Mouse (Mus musculus) embryonic facial prominence, embryonic 12.5 days (tissue): Measurements from ENCODE around the gene Fabp7. TPM values are rescaled to one million over a fixed set of nuclear protein-coding genes. Genes with fewer than 3 reads are reported as not detected.

Experiments
- ATAC-seq: fragments of 200-750 bp; cut with Nextera tagmentation; 2 replicates; pipeline ENCODE4 v1.8.0; 2017; ENCODE audit not compliant: insufficient number of reproducible peaks, insufficient read depth, low FRiP score, low TSS enrichment
- H3K27ac ChIP-seq: fragments of 300-500 bp; sonication (generic); 2 replicates; pipeline ENCODE4 v1.5.1; 2016; ENCODE audit warnings: mild to moderate bottlenecking
- H3K27me3 ChIP-seq: fragments of 300-500 bp; sonication (generic); 2 replicates; pipeline ENCODE4 v1.6.1; 2016; ENCODE audit warnings: mild to moderate bottlenecking, moderate library complexity
- H3K36me3 ChIP-seq: fragments of 300-500 bp; sonication (generic); 2 replicates; pipeline ENCODE4 v1.6.1; 2016; ENCODE audit warnings: mild to moderate bottlenecking
- H3K4me1 ChIP-seq: fragments of 300-500 bp; sonication (generic); 2 replicates; pipeline ENCODE4 v1.6.1; 2016
- H3K4me2 ChIP-seq: fragments of 300-500 bp; sonication (generic); replicated peaks from 2 replicates; pipeline ENCODE4 v1.6.1; 2016; ENCODE audit warnings: mild to moderate bottlenecking, moderate library complexity
- H3K4me3 ChIP-seq: fragments of 300-500 bp; sonication (generic); 2 replicates; pipeline ENCODE4 v1.5.1; 2016; ENCODE audit warnings: mild to moderate bottlenecking
- H3K9ac ChIP-seq: fragments of 300-500 bp; sonication (generic); 2 replicates; pipeline ENCODE4 v1.6.1; 2016; ENCODE audit warnings: mild to moderate bottlenecking, moderate library complexity
- H3K9me3 ChIP-seq: fragments of 300-500 bp; sonication (generic); 2 replicates; pipeline ENCODE4 v1.6.1; 2016; ENCODE audit warnings: mild to moderate bottlenecking, moderate library complexity
- WGBS: fragments of 180-500 bp; shearing (Covaris S2); methylation state at CpG from one replicate; pipeline ENCODE4 v1.1.7; 2016; 5-methylcytosine and 5-hydroxymethylcytosine counted together
- polyA plus RNA-seq: library from polyadenylated mRNA; unstranded; fragments of >200 nt; fragmentation: Nextera tagmentation; extraction: Ambion mirVana; gene quantifications from 2 replicates; pipeline ENCODE4 v1.2.1, GENCODE M21; 2016

Gene Fabp7
- polyA plus RNA-seq, 1 experiment from 2014 or later, result 151 TPM

DNA sequence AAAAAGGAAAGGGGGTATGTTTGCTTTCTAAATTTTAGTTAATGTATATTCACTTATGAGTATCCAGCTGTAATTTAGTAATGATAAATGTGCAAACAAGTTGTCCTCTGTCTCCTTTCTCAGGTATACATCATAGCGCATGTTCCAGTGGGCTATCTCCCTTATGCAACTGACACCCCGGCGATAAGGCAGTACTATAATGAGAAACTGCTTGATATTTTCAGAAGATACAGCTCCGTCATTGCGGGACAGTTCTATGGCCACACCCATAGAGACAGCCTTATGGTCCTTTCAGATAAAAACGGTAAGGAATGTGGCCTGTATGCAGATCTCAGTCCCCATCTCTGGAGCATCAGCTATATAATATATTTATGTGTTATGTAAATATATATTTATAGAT is 23.1 kb downstream of the Fabp7 start:
- no peaks in the 10 kb centered on the region for H3K9me3 ChIP-seq
- no peak overlapping the region for H3K9ac ChIP-seq
- no peak for ATAC-seq
- H3K36me3 ChIP-seq, result no peaks in the 10 kb centered on the region
- WGBS, result 94% methylated on average over 6 of the region's 6 CpGs
- H3K27me3 ChIP-seq, result no peaks in the 10 kb centered on the region
- no peaks in the 10 kb centered on the region for H3K4me1 ChIP-seq
- no peak overlapping the region for H3K4me3 ChIP-seq
- H3K4me2 ChIP-seq, result no peak overlapping the region
- H3K27ac ChIP-seq, result no peak overlapping the region

DNA sequence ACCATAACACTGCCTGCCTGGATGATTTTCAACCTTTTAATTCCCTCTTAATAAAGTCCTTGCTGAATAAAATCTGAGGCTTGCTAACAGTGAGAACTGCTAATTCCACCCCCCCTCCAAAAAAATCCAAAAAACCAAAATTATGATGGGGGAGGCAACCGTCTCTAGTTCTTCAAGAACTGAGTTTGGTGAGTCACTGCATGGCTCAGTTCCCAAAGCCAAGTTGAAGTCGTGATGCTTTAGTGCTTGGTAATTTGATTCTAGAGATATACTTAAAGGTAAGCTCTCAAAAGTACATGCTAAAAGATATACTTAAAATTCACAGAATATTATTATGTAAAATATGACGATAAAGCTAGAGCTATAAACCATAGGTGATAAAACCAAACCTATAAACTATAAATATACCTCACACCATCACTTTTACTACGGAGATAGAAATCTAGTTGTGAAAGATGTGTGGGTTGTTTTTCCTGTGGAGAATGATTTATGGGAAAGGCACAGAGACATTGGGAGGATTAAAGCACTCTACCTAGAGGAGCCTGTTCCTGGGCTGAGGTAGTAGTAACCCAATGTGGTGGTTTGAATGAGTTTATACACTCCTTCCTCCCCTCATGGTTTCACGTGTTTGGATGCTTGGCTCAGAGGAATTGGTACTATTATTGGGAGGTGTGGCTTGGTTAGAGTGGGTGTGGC is 27.6 kb downstream of the Fabp7 start:
- H3K4me2 ChIP-seq, result no peak overlapping the region
- H3K9ac ChIP-seq, result no peak overlapping the region
- no peaks in the 10 kb centered on the region for H3K4me1 ChIP-seq
- H3K9me3 ChIP-seq, result no peaks in the 10 kb centered on the region
- no peak for ATAC-seq
- H3K4me3 ChIP-seq, result no peak overlapping the region
- 82% methylated on average over 5 of the region's 5 CpGs for WGBS
- H3K27me3 ChIP-seq, result no peaks in the 10 kb centered on the region
- H3K36me3 ChIP-seq, result no peaks in the 10 kb centered on the region
- H3K27ac ChIP-seq, result no peak overlapping the region

DNA sequence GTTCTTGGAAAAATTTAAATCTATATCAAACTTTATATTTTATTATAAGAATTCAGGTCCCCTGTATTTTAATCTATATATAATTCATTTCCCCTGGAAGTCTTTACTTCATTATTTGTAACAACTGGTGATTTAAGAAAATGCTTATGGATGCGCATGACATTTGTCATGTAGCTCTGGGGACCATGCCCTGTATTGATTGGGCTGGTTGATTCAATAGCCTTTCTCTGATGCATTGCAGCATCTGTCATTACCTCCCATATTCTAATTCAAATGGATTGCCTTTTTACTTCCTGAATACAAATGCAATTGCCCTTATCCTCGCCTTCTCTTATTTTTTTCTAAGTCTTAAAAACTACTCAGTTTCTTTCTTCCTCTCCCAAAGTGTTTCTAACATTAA is 29.6 kb downstream of the Fabp7 start:
- no peaks in the 10 kb centered on the region for H3K36me3 ChIP-seq
- H3K27me3 ChIP-seq, result no peaks in the 10 kb centered on the region
- H3K9me3 ChIP-seq, result no peaks in the 10 kb centered on the region
- no peaks in the 10 kb centered on the region for H3K4me1 ChIP-seq
- no peak overlapping the region for H3K4me3 ChIP-seq
- H3K27ac ChIP-seq, result no peak overlapping the region
- 84% methylated on average over 2 of the region's 2 CpGs for WGBS
- H3K4me2 ChIP-seq, result no peak overlapping the region
- ATAC-seq, result no peak
- H3K9ac ChIP-seq, result no peak overlapping the region

DNA sequence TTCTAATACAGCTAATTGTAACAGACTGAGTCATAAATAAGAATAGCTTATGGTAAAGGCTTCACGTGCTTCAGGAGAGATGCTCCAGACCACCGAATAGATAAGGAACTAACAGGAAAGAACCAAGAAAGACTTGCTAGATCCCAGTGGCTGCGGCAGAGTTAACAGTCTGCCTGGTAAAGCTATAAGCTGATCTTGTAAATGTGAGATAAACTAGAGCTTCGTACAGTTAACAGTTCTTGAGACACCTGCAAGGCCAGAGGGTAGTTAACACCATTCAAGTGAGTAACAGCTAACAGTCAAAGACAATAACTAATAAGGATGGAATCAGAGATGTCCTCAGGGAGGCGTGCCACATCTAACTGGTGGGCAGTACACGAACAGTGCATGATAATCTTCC is 31.2 kb downstream of the Fabp7 start:
- Histone ChIP-seq H3K9me3 (no peaks in the 10 kb centered on the region), H3K27ac (no peak overlapping the region), H3K4me1 (no peaks in the 10 kb centered on the region), H3K9ac (no peak overlapping the region), H3K27me3 (no peaks in the 10 kb centered on the region), H3K4me3 (no peak overlapping the region), H3K36me3 (no peaks in the 10 kb centered on the region), H3K4me2 (no peak overlapping the region)
- ATAC-seq, result no peak
- WGBS, result 85% methylated on average over 6 of the region's 6 CpGs

DNA sequence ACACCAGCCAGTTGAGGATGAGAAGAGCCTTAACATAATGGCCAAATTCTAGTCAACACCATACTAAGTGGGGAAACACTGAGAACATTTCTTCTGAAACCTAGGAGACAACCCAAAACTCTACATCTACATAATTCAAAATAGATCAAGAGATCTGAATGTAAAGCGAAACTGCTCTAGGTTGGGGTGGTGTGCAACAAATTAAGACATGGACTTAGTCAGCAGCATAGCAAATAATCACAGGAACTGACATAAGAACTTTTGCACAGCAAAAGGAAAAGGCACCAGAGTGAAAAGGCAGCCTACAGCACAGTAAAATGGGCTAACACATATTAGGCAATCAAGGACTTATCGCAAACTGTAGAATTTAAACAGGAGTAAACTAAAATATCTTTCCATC is 34.5 kb downstream of the Fabp7 start:
- Histone ChIP-seq H3K27ac (no peak overlapping the region), H3K27me3 (no peaks in the 10 kb centered on the region), H3K36me3 (no peaks in the 10 kb centered on the region), H3K9ac (no peak overlapping the region), H3K9me3 (no peaks in the 10 kb centered on the region), H3K4me2 (no peak overlapping the region), H3K4me3 (no peak overlapping the region), H3K4me1 (no peaks in the 10 kb centered on the region)
- 88% methylated on average over 2 of the region's 2 CpGs for WGBS
- ATAC-seq, result no peak

DNA sequence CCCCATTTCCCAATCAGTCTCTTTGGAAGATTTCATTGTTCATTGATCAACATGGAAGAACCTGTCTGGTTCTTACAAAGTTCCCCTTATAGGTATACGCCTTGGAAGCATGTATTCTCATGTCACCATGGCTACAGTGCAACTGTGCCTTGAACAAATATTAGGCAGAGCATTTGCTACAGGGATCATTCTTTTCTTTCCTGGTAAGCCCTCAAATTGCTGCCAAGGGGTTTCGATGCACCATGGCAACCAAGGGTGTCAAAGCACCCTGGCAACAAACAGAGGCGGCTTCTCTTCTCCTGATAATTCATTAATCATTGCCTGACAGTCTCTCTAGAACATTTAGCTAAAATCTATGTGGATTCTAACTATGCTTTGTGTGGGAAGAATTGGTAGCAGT is 37.8 kb downstream of the Fabp7 start:
- H3K27me3 ChIP-seq, result no peaks in the 10 kb centered on the region
- H3K4me2 ChIP-seq, result no peak overlapping the region
- H3K9ac ChIP-seq, result no peak overlapping the region
- no peak overlapping the region for H3K4me3 ChIP-seq
- no peak overlapping the region for H3K27ac ChIP-seq
- 58% methylated on average over 3 of the region's 3 CpGs for WGBS
- no peaks in the 10 kb centered on the region for H3K4me1 ChIP-seq
- H3K36me3 ChIP-seq, result no peaks in the 10 kb centered on the region
- H3K9me3 ChIP-seq, result no peaks in the 10 kb centered on the region
- ATAC-seq, result no peak

DNA sequence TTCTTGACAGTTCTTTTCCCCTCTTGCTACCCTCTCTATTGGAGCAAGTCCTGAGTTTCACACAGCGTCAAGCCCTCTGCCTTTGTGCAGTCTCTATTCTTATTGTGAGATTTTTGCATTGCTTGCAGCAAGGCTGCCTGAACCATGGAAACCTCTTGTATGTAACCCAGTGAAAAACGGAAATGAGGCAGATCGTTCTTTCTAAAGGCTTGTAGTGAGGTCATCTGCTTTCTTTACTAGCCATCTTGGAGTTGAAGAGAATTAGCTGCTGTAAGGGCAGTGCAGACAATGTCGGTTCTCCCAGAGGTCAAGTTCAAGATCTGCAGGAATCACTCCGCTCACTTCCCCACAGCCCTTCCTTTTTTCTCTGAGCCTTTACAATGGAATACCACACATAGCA is 44.0 kb downstream of the Fabp7 start:
- Histone ChIP-seq H3K9ac (no peak overlapping the region), H3K9me3 (no peaks in the 10 kb centered on the region), H3K4me3 (no peak overlapping the region), H3K27ac (no peak overlapping the region), H3K4me2 (no peak overlapping the region), H3K36me3 (no peaks in the 10 kb centered on the region), H3K4me1 (no peaks in the 10 kb centered on the region), H3K27me3 (no peaks in the 10 kb centered on the region)
- ATAC-seq, result no peak
- WGBS, result 68% methylated on average over 5 of the region's 5 CpGs

DNA sequence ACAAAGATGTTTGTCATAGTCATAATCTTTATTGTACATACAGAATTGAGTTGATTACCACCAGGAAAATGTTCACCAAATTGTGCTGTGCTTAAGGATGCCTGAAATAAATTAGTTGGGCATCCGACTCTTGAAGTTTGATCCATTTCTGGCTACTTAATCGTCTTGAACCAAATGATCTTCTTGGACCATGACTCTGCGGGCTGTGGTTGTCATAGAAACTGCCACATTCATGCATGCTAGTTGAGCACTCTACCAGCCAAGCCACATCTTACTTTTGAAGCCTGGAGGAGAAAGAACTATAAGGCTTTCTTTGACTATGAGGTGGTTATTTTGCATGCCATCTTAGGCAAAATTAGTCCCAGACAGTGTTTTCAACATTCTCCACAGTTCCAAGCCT is 44.9 kb downstream of the Fabp7 start:
- 71% methylated on average over 3 of the region's 3 CpGs for WGBS
- Histone ChIP-seq H3K9me3 (no peaks in the 10 kb centered on the region), H3K27ac (no peak overlapping the region), H3K27me3 (no peaks in the 10 kb centered on the region), H3K9ac (no peak overlapping the region), H3K4me2 (no peak overlapping the region), H3K36me3 (no peaks in the 10 kb centered on the region), H3K4me1 (no peaks in the 10 kb centered on the region), H3K4me3 (no peak overlapping the region)
- ATAC-seq, result no peak

DNA sequence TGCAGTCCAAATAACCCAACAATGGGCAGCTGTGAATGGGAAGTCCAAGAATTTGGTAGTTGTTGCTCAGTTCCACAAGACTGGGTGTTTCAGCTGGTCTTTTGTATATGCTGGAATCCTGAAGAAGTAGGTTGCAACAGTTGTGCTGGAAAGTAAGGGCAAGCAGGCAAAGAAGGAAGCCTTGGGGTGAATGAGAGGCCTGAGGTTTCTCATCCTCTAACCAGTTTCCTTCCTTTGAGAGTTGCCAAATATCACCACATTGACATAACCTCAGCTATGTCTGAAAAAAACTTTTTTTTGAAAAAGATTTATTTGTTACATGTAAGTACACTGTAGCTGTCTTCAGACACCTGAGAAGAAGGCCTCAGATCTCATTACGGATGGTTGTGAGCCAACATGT is 50.4 kb downstream of the Fabp7 start:
- no peak overlapping the region for H3K9ac ChIP-seq
- H3K4me1 ChIP-seq, result no peaks in the 10 kb centered on the region
- H3K4me2 ChIP-seq, result no peak overlapping the region
- H3K27me3 ChIP-seq, result no peaks in the 10 kb centered on the region
- no peaks in the 10 kb centered on the region for H3K9me3 ChIP-seq
- WGBS, result 96% methylated on average over 1 of the region's 1 CpGs
- H3K4me3 ChIP-seq, result no peak overlapping the region
- no peak overlapping the region for H3K27ac ChIP-seq
- no peak for ATAC-seq
- no peaks in the 10 kb centered on the region for H3K36me3 ChIP-seq

DNA sequence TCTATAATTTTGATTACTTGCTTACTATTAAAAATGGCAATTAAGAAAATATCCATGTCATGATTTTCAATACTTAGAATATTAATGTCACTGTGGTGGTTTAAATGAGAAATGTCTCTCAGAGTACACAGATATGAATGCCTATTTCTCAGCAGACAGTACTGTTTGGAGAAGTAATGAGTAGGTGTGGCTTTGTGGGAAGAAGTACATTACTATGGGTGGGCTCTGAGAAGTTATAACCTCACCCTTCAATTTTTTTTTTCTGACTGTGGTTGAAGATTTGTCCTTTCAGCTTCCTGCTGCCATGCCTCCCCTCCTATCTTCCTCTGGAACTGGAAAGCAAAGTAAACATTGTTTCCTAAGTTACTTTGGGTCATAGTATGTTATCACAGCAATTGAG is 51.3 kb downstream of the Fabp7 start:
- Histone ChIP-seq H3K36me3 (no peaks in the 10 kb centered on the region), H3K9ac (no peak overlapping the region), H3K4me1 (no peaks in the 10 kb centered on the region), H3K27me3 (no peaks in the 10 kb centered on the region), H3K9me3 (no peaks in the 10 kb centered on the region), H3K4me2 (no peak overlapping the region), H3K27ac (no peak overlapping the region), H3K4me3 (no peak overlapping the region)
- no peak for ATAC-seq

Other genes with a start within 250 kb of the Fabp7 start
- 0.80 and 0.84 TPM in 2 replicates for gene Pkib, start 152.9 kb upstream of the Fabp7 start, polyA plus RNA-seq
- gene Smpdl3a, start 9.5 kb downstream of the Fabp7 start, polyA plus RNA-seq, result 10.5 and 10.7 TPM in 2 replicates